Comparison of ENCODE assay signal across 26 mouse cellular contexts in the genomic region with DNA sequence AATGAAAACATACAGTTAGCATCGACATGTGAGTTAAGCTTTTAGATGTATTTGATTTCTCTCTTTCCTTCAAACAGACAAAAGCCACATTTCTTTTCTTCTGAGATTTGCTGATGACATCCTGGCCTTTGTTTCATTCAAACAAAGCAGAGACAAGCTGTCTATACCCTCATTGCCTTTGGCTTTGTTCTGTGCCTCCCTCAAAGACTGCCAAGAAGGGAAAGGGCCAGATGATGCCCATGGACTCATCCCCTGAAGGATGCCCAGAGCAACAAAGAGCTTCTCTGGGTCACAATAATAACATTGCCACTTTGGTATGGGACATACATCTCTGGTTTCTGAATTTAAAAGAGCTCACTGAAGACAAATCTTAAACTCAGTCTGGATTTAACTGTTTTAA.
A peak's percentile ranks its signal among the peaks of the same experiment; 100 is the strongest.
DNase-seq lines count a peak whose midpoint lies in the region; ATAC-seq lines count a peak whose summit lies in the region.
"Had no signal": no experiment of that assay in that cellular context is flagged by ENCODE, and none has a peak within 500 bp of the region (broad histone marks: within the 10 kb centered on the region; RNA-seq: fewer than 3 reads in every experiment).

No protein-coding gene starts in this region.

- H3K27me3 ChIP-seq in midbrain, embryonic 14.5 days (ENCODE audit: control insufficient read depth, insufficient read depth, low read length) = no peaks in the 10 kb centered on the region
- H3K27me3 ChIP-seq in midbrain, embryonic 10.5 days (ENCODE audit: low read depth, poor library complexity, severe bottlenecking) = no peaks in the 10 kb centered on the region
- H3K27me3 ChIP-seq: embryonic facial prominence, embryonic 15.5 days; liver, embryonic 15.5 days; lung, embryonic 15.5 days; neural tube, embryonic 12.5 days had no signal

- WGBS in midbrain, embryonic 14.5 days = 51% methylated on average over 1 of the region's 1 CpGs
- WGBS in midbrain, embryonic 10.5 days = 82% methylated on average over 1 of the region's 1 CpGs

- no peak overlapping the region for H3K9ac ChIP-seq in midbrain, embryonic 14.5 days (replicated peaks; ENCODE audit: low read length)
- H3K9ac ChIP-seq: embryonic facial prominence, embryonic 15.5 days; liver, embryonic 15.5 days; lung, embryonic 15.5 days; neural tube, embryonic 12.5 days had no signal

- H3K4me1 ChIP-seq in midbrain, embryonic 14.5 days (ENCODE audit: control insufficient read depth, insufficient read depth, low read length) = no peaks in the 10 kb centered on the region
- H3K4me1 ChIP-seq in midbrain, embryonic 10.5 days = no peaks in the 10 kb centered on the region
- H3K4me1 ChIP-seq: embryonic facial prominence, embryonic 15.5 days; heart, embryonic 10.5 days; limb, embryonic 10.5 days; liver, embryonic 15.5 days; lung, embryonic 15.5 days; neural tube, embryonic 12.5 days had no signal

- peak; percentile 89 for ATAC-seq in cerebellum, adult (ENCODE audit: insufficient number of reproducible peaks, low FRiP score, low TSS enrichment)
- ATAC-seq in midbrain, embryonic 14.5 days (ENCODE audit: low FRiP score, low TSS enrichment) = no peak
- ATAC-seq: forebrain, embryonic 14.5 days; inflammation-experienced regulatory T-cells, adult 6 months had no signal

- H3K4me2 ChIP-seq in midbrain, embryonic 14.5 days (ENCODE audit: low read length) = no peak overlapping the region
- H3K4me2 ChIP-seq: embryonic facial prominence, embryonic 15.5 days; liver, embryonic 15.5 days; lung, embryonic 15.5 days; midbrain, embryonic 11.5 days; neural tube, embryonic 12.5 days had no signal

- no peak overlapping the region for H3K4me3 ChIP-seq in midbrain, embryonic 14.5 days (replicated peaks; ENCODE audit: low read depth, low read length)
- no peak overlapping the region for H3K4me3 ChIP-seq in midbrain, embryonic 10.5 days
- H3K4me3 ChIP-seq: embryonic facial prominence, embryonic 15.5 days; gastrocnemius, adult 2 months; heart, embryonic 10.5 days; limb, embryonic 10.5 days; liver, embryonic 15.5 days; lung, embryonic 15.5 days; neural tube, embryonic 12.5 days had no signal

- DNase-seq in cerebellum, adult 11 months = no peak
- peak; percentile 33 for DNase-seq in midbrain, embryonic 14.5 days
- DNase-seq in midbrain, embryonic 10.5 days (ENCODE audit: low spot score) = no peak
- DNase-seq in cerebellum, adult 8-10 months = peak; percentile 20
- DNase-seq in cerebellum, postnatal 36 days = peak; percentile 18 to 19
- DNase-seq in c-Kit-positive CD71-positive TER-119-positive erythroid progenitor cells, embryonic 14.5 days (ENCODE audit: low spot score) = no peak
- DNase-seq: adrenal gland, postnatal 10 days; gastrocnemius, adult 2 months; heart, postnatal 4 days; kidney, adult 18-20 months; liver; right cerebral cortex, adult 18-20 months; right cerebral cortex, postnatal 4 days; thymus, postnatal 25 days had no signal

- H3K9me3 ChIP-seq in midbrain, embryonic 14.5 days (ENCODE audit: control insufficient read depth, low read length) = no peaks in the 10 kb centered on the region
- H3K9me3 ChIP-seq in midbrain, embryonic 10.5 days (replicated peaks) = no peaks in the 10 kb centered on the region
- H3K9me3 ChIP-seq: embryonic facial prominence, embryonic 15.5 days; heart, embryonic 10.5 days; limb, embryonic 10.5 days; liver, embryonic 15.5 days; lung, embryonic 15.5 days; neural tube, embryonic 12.5 days had no signal

- no peak overlapping the region for H3K27ac ChIP-seq in midbrain, embryonic 14.5 days (replicated peaks; ENCODE audit: low read depth, low read length)
- H3K27ac ChIP-seq in midbrain, embryonic 10.5 days (replicated peaks) = no peak overlapping the region
- H3K27ac ChIP-seq: embryonic facial prominence, embryonic 15.5 days; gastrocnemius, adult 2 months; heart, embryonic 10.5 days; kidney, postnatal 0 days; limb, embryonic 10.5 days; liver, embryonic 15.5 days; lung, embryonic 15.5 days; macrophage; neural tube, embryonic 12.5 days had no signal

- H3K36me3 ChIP-seq in midbrain, embryonic 14.5 days (ENCODE audit: control insufficient read depth, insufficient read depth, low read length) = no peaks in the 10 kb centered on the region
- H3K36me3 ChIP-seq in midbrain, embryonic 10.5 days = no peaks in the 10 kb centered on the region
- H3K36me3 ChIP-seq: embryonic facial prominence, embryonic 15.5 days; heart, embryonic 10.5 days; limb, embryonic 10.5 days; liver, embryonic 15.5 days; lung, embryonic 15.5 days; neural tube, embryonic 12.5 days had no signal

Comparison
In these comparisons a context has a peak if more than half of its experiments do, and no peak if none do; other contexts are left out.
1. DNase-seq: peak in midbrain, embryonic 14.5 days (single experiment), cerebellum, adult 8-10 months (single experiment) and cerebellum, postnatal 36 days (2 of 2); none in cerebellum, adult 11 months (single experiment), midbrain, embryonic 10.5 days (single experiment) and c-Kit-positive CD71-positive TER-119-positive erythroid progenitor cells, embryonic 14.5 days (single experiment).